Mouse (Mus musculus) heart, postnatal 4 days (tissue): ENCODE results near the gene Farp1. TPM values are rescaled to one million over a fixed set of nuclear protein-coding genes. Genes with fewer than 3 reads are reported as not detected.

Experiments
- DNase-seq: peaks from one replicate; pipeline ENCODE4 v3.0.0; 2021
- total RNA-seq, 2 experiments: library from RNA; stranded (reverse); gene quantifications; 2 replicates each; pipeline ENCODE4 v1.2.3; 2021

Gene Farp1
- total RNA-seq, 2 experiments from 2014 or later, result 42.9 to 43.2 TPM

- no peak for DNase-seq
Measured at GRCm38 (mm10) chr14:121229036-121229773, 194.2 kb downstream of the Farp1 start.

DNA sequence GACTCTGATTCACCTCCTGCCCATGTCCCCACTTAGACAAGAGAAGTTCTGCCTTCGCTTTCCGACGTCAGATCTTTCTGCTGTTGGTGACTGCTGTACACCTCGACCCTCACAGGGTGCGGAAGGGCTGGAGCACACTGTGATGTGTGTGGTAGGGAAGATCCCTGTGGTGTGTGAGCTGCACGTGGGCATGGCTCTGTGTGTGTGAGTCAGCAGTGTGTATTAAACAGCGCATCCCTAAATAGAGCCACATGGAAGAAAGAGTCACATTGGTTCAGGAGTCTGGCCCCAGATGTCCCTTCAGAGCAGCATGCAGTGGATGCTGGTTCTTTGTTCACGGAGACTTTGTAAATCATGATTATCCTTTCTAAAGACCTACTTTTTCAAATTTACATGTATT is 196.2 kb downstream of the Farp1 start:
- no peak for DNase-seq

DNA sequence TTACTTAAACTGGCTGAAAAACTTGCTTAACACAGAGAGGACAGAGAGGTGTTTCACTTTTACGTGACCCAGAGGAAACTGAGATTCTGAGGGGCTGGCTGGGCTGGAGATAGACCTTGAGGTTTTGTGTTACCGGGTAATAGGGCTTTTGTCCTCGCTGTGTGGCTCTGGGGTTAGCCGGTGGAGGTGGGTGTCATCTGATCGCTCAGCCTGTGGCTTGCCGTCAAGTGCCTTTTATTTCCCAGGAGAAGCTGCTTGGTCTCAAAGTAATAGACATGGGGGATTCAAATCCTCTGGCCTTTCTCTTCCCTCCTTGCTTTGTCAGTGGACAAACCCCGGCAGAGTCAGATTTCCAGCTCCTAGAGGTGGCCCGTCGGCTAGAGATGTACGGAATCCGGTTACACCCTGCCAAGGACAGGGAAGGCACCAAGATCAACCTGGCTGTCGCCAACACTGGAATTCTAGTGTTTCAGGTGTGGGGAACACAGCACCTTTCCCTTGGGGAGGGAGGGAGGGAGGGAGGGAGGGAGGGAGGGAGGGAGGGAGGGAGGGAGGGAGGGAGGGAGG is 199.8 kb downstream of the Farp1 start:
- no peak for DNase-seq

- DNase-seq, result no peak
Measured at GRCm38 (mm10) chr14:121236736-121237135, 201.7 kb downstream of the Farp1 start.

DNA sequence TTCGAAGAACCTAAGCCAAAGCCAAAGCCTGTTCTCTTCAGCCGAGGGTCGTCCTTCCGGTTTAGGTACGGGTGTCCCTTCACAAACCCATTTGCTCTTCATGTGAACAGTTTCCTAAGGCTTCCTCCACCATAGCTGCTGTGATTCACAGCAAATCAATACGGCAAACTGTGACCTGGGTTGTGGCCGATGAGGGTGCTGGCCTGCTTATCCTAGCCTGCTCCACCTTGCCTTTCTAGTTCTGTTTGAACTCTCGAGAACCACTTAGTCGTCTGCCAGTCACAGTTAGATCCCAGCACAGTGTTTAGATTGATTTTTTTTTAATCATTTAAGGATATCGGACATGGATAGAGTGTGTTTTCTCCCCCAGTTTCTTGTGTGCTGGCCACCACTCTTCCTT is 203.7 kb downstream of the Farp1 start:
- DNase-seq, result no peak

DNA sequence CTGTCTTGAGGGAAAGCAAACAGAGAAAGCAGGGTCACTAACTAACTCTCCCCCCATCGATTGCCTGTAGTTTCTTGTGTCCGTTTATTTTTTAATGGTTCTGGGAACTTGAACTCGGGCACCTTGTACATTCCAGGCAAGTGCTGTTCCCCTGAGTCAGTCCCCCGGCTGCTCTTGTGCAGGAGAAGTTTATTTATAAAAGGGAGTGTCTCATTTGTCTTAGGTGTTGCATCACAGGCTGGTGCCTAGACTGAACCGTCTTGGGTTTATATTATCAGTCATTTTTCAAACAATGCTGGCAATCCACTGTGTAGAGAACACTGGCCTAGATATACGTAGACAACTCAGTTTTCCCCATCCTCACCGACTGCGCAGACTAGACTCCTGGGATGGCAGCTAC is 204.4 kb downstream of the Farp1 start:
- no peak for DNase-seq

- DNase-seq, result no peak
Measured at GRCm38 (mm10) chr14:121244104-121244503, 209.1 kb downstream of the Farp1 start.

- DNase-seq, result peak; percentile 57
Measured at GRCm38 (mm10) chr14:121246048-121246731, 211.2 kb downstream of the Farp1 start.

DNA sequence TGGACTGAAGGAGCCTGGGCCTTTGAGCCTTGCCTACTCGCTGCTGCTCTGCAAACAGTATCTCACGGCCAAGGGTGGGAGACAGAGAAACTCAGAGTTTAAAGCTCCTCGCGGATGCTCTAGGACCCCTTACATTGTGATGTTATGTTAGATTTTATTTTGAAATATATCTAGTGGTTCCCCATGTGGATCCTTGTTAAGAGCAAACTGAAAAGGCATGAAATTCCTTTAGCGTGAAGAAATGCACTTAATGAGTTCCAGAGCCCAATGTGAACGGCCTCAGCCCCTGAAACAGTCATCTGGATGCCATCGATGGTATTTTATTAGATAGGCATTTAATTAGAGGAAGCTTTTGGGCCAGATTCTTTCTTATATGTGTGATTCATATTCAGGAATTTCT is 212.3 kb downstream of the Farp1 start:
- DNase-seq, result no peak

DNA sequence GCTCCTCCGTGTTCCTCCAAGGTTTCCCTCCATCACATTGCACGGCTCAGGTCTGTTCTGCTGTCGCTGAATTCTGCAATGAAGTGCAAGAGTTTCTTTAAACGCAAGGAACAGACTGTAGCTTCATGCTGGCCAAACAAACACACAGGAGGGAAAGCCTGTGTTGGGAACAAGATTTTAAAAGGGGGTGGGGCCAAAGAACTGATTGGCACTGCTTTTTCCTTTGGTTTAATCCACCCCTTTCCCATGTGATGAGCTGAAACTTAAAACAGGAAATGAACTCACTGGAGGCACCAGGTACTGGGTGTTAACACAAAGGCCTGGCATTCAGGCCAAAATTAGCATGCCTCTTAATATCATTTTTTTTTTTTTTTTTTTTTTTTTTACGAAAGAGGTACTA is 213.3 kb downstream of the Farp1 start:
- no peak for DNase-seq

DNA sequence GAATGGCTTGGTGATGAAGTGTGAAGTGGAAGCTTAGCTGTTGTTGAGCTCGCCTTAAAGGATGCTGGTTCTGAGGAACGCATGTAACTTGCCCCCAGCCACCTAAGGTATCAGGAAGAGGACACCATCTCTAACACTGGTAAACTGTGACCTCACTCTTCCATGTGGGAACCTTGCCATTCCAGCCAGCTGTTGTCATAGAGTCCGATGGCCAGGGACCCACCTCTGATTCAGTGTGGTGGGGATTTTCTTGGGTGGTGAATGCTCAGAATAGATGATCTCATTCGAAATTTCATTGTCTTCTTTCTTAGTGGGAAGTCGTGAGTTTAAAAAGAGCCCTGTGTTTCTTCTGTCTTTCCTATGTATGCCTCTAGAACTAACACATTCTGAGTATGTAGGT is 216.1 kb downstream of the Farp1 start:
- no peak for DNase-seq

DNA sequence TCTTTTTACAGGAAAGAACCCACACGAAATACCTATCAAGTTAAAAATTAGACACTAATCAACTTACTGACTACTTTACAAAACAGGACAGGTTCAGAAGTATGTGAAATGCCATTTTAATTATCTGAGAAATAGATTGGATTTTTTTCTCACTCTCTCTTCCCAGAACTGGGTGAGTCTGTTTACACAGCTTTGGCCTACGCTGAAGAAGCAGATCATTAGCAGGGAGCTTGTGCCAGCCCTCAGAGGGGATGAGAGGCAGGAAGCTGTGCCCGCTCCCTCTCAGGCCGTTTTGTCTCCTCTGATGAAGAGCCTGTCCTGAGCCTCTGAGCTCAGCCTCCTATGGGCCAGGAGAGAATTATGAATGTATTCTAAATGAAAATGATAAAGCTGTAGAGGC is 216.7 kb downstream of the Farp1 start:
- DNase-seq, result no peak

GRCm38 (mm10) chr14:121252542-121252941 is 217.5 kb downstream of the Farp1 start:
- no peak for DNase-seq

DNA sequence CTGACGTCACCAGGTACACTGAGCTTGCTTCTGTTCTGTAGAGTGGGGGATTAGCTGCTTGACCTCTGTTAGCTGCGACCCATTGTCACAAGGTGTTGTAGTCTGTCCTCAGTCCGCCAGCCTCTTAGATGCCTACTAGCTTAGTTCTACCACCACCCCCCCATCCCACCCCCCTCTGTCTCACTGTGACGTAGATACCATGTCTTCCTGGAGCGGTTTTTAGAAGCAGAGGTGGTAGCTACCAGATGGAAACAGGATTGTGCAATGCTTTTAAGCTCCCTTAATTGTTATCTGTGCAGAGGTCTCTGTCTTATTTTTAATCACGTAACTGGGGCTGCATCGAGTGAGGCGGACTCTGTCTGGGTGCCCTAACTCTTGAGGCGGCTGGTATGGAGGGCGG is 219.9 kb downstream of the Farp1 start:
- DNase-seq, result no peak

DNA sequence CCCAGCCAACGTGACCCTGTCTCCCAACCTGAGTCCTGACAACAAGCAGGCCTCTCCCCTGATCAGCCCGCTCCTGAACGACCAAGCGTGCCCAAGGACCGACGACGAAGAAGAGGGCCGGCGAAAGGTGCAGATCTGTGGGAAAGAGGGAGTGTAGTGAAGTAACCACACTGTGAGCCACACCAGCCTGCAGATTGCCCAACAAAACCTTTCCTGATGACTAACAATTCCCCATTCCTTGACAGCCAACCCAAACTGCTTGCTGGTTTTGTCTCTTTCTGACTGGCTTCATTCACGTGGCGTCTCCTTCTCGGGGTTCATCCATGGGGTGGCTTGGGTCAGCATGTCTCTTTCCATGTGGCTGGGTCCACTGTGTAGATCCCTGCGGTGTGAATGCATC is 220.5 kb downstream of the Farp1 start:
- no peak for DNase-seq

GRCm38 (mm10) chr14:121256896-121257295 is 221.9 kb downstream of the Farp1 start:
- DNase-seq, result no peak

DNA sequence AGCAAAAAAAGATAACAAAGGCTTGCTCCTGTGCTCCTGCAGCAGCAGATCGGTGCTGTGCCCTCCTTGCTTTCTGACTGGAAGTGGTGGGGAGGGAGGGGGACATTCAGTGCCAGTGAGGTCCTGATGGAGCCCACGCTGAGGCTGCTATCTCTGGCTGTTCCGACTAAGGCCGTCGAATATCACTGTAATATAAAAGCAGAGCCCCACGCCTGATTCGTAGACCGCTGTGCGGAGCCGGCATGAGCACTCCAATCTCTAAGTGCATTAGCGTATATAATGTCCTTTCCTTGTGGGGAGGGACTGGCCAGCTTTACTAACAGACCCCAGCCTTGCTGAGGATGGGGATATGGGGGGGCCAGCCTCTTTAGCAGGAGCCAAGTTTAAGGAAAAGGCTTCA is 224.3 kb downstream of the Farp1 start:
- DNase-seq, result no peak

- peak; percentile 70 for DNase-seq
Measured at GRCm38 (mm10) chr14:121259789-121260188, 224.8 kb downstream of the Farp1 start.

DNA sequence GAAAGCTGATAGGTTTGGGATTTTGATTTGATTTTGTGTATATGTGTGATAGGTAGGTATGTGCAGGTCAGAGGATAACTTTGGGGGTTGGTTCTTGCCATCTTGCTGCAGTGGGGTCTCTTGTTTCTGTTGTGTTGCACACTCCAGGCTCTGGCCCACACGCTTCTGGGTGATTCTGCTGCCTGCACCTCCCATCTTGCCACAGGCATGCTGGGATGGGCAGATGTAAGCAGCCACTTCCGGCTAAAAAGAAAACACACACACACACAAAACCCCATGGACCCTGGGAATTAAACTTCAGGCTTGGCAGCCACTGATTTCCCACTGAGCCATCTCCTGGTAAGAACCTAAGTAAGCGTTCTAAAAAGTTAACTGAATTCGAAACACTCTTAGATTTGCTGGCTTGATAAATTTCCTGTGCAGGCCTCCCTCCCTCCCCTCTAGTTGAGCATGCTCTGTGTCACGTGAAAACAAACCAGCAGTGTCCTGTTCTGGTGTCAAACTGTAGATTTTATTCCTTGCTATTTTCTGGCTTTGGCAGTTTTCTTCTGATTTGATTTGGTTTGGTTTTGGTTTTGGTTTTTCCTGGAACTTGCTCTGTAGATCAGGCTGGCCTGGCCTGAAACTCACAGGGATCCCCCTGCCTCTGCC is 226.4 kb downstream of the Farp1 start:
- DNase-seq, result no peak

DNA sequence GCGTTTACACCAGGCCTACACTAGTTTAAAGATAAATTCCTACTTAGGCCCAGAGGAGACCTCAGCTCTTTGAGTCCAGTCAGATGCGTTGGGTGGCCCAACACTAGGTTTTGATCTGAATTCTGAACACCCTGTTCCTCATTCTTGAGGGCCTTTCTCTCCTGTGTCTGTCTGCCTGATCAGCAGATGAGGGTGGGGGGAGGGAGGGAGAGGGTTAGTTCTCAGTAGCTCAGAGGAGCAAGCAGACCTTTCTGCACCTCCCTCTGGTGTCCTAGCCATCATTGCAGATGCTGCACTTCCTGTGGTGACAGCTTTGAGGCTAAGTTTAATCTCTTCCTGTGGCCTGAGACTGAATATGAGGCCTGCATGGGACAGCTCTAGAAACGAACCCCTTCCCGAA is 227.6 kb downstream of the Farp1 start:
- DNase-seq, result no peak

DNA sequence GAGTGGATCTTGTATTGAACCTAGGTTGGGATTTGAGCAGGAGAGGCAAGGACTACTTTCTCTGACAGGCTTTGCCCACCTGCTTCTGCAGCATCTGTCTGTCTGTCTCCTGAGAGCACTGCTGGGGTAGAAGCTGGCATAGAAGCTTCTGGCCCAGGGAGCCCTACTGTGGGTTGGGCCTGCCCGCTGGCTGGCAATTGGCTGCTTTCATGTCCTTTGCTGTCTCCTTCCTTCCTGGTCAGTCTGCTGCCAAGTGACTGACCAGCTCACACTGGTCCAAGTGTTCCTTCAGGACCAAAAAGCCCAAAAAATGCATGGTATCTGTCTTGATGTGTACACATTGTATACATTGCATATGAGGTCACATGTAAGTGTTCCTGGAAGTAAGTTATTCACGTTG is 228.9 kb downstream of the Farp1 start:
- DNase-seq, result no peak

- DNase-seq, result no peak
Measured at GRCm38 (mm10) chr14:121264453-121264852, 229.5 kb downstream of the Farp1 start.

DNA sequence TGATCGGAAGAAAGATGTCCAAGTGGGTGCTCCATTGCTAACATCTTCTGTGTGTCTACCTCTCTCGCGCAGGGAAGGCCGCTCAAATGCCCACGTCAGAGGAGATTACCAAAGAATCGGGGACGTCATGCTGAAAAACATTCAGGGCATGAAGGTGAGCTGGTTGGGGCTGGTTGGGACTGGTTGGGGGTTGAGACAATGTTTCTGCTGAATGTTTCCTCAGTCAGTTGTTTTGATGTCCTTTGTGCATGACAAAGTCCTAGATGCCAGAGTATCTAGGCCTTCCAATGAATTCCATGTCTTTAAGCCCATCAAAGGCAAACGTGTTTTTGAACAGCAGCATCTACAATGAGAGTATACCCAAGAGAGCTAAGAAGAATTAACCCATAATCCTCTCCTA is 232.8 kb downstream of the Farp1 start:
- no peak for DNase-seq
